Mouse (Mus musculus): ENCODE results near the gene Stap2. TPM values are rescaled to one million over a fixed set of nuclear protein-coding genes. Genes with fewer than 3 reads are reported as not detected.

Stap2 gene
- polyA plus RNA-seq, 1 experiment from 2014 or later = 22.0 TPM

- ATAC-seq (replicated peaks; ENCODE audit: low FRiP score, low read depth) (peak; percentile 94), DNase-seq (ENCODE audit: low spot score) (peak; percentile 98)
- 0 out of 2 replicates have a peak, but pooled peaks cover 2% of the 10 kb centered on the region for H3K36me3 ChIP-seq (ENCODE audit: insufficient read depth, low read length)
- H3K27me3 ChIP-seq (ENCODE audit: insufficient read depth, low read length) = no peaks in the 10 kb centered on the region
- peak within 1 kb of the TSS; percentile 58 for H3K4me2 ChIP-seq (ENCODE audit: low read length)
- H3K9ac ChIP-seq (ENCODE audit: low read depth, low read length) = peak within 1 kb of the TSS; percentile 54
- under 1% methylated on average over 45 of the region's 46 CpGs for WGBS
- peak within 1 kb of the TSS; percentile 47 for H3K4me3 ChIP-seq (replicated peaks; ENCODE audit: low read depth, low read length)
- H3K4me1 ChIP-seq (replicated peaks; ENCODE audit: insufficient read depth, low read length) = peaks cover 10% of the 10 kb centered on the region
- no peaks in the 10 kb centered on the region for H3K9me3 ChIP-seq (replicated peaks; ENCODE audit: low read length)
- peak; percentile 13; the same call in 1 of the 2 replicates for TF ChIP-seq CTCF (IDR thresholded peaks at IDR 0.05; ENCODE audit: low read depth)
- peak within 1 kb of the TSS; percentile 96 for H3K27ac ChIP-seq
Observed at GRCm38 (mm10) chr17:55958918-55959728, 46.3 kb downstream of the Stap2 start, which contains the start of gene Yju2. Yju2 (plus strand) TSS chr17:55959099.

- DNase-seq (ENCODE audit: low spot score) = no peak
- peaks cover 10% of the 10 kb centered on the region for H3K4me1 ChIP-seq (replicated peaks; ENCODE audit: insufficient read depth, low read length)
- no peak for ATAC-seq (replicated peaks; ENCODE audit: low FRiP score, low read depth)
- H3K4me2 ChIP-seq (ENCODE audit: low read length) = peak overlapping the region; percentile 58
- H3K9ac ChIP-seq (ENCODE audit: low read depth, low read length) = peak overlapping the region; percentile 46; the same call in 1 of the 2 replicates
- TF ChIP-seq CTCF (IDR thresholded peaks at IDR 0.05; ENCODE audit: low read depth) = no peak
- no peaks in the 10 kb centered on the region for H3K27me3 ChIP-seq (ENCODE audit: insufficient read depth, low read length)
- peak overlapping the region; percentile 96 for H3K27ac ChIP-seq
- 0 out of 2 replicates have a peak, but pooled peaks cover under 1% of the 10 kb centered on the region for H3K36me3 ChIP-seq (ENCODE audit: insufficient read depth, low read length)
- H3K4me3 ChIP-seq (replicated peaks; ENCODE audit: low read depth, low read length) = peak overlapping the region; percentile 47
- no peaks in the 10 kb centered on the region for H3K9me3 ChIP-seq (replicated peaks; ENCODE audit: low read length)
- 43% methylated on average over 2 of the region's 2 CpGs for WGBS
Observed at GRCm38 (mm10) chr17:55958584-55958886, 46.8 kb downstream of the Stap2 start.

- ATAC-seq (replicated peaks; ENCODE audit: low FRiP score, low read depth) (no peak), DNase-seq (ENCODE audit: low spot score) (no peak)
- Histone ChIP-seq H3K36me3 (ENCODE audit: insufficient read depth, low read length) (no peaks in the 10 kb centered on the region), H3K9ac (ENCODE audit: low read depth, low read length) (peak overlapping the region; percentile 46; the same call in 1 of the 2 replicates), H3K27me3 (ENCODE audit: insufficient read depth, low read length) (no peaks in the 10 kb centered on the region), H3K9me3 (replicated peaks; ENCODE audit: low read length) (no peaks in the 10 kb centered on the region), H3K4me1 (replicated peaks; ENCODE audit: insufficient read depth, low read length) (peaks cover 10% of the 10 kb centered on the region), H3K4me2 (ENCODE audit: low read length) (peak overlapping the region; percentile 58), H3K4me3 (replicated peaks; ENCODE audit: low read depth, low read length) (peak overlapping the region; percentile 47), H3K27ac (peak overlapping the region; percentile 96)
- WGBS = 79% methylated on average over 13 of the region's 13 CpGs
- TF ChIP-seq CTCF (IDR thresholded peaks at IDR 0.05; ENCODE audit: low read depth) = no peak
Observed at GRCm38 (mm10) chr17:55957726-55958583, 47.4 kb downstream of the Stap2 start.

GRCm38 (mm10) chr17:55957168-55957567 lies 48.2 kb downstream of the Stap2 start:
- WGBS = 17% methylated on average over 9 of the region's 9 CpGs
- H3K9me3 ChIP-seq (replicated peaks; ENCODE audit: low read length) = no peaks in the 10 kb centered on the region
- H3K4me1 ChIP-seq (replicated peaks; ENCODE audit: insufficient read depth, low read length) = peaks cover 10% of the 10 kb centered on the region
- DNase-seq (ENCODE audit: low spot score) (peak; percentile 84), ATAC-seq (replicated peaks; ENCODE audit: low FRiP score, low read depth) (no peak; the same call in 1 of the 2 replicates)
- H3K27me3 ChIP-seq (ENCODE audit: insufficient read depth, low read length) = no peaks in the 10 kb centered on the region
- H3K27ac ChIP-seq = no peak overlapping the region
- peak; percentile 87 for TF ChIP-seq CTCF (IDR thresholded peaks at IDR 0.05; ENCODE audit: low read depth)
- H3K4me2 ChIP-seq (ENCODE audit: low read length) = no peak overlapping the region
- no peak overlapping the region for H3K9ac ChIP-seq (ENCODE audit: low read depth, low read length)
- no peaks in the 10 kb centered on the region for H3K36me3 ChIP-seq (ENCODE audit: insufficient read depth, low read length)
- H3K4me3 ChIP-seq (replicated peaks; ENCODE audit: low read depth, low read length) = no peak overlapping the region

- TF ChIP-seq CTCF (IDR thresholded peaks at IDR 0.05; ENCODE audit: low read depth) = no peak
- Histone ChIP-seq H3K27me3 (ENCODE audit: insufficient read depth, low read length) (no peaks in the 10 kb centered on the region), H3K27ac (no peak overlapping the region), H3K9ac (ENCODE audit: low read depth, low read length) (0 out of 2 replicates have a peak overlapping the region, but pooled peaks have one; percentile 14), H3K4me3 (replicated peaks; ENCODE audit: low read depth, low read length) (peak overlapping the region; percentile 28; the same call in 1 of the 2 replicates), H3K4me1 (replicated peaks; ENCODE audit: insufficient read depth, low read length) (peaks cover 10% of the 10 kb centered on the region), H3K4me2 (ENCODE audit: low read length) (peak overlapping the region; percentile 66), H3K9me3 (replicated peaks; ENCODE audit: low read length) (no peaks in the 10 kb centered on the region), H3K36me3 (ENCODE audit: insufficient read depth, low read length) (no peaks in the 10 kb centered on the region)
- DNase-seq (ENCODE audit: low spot score) (no peak), ATAC-seq (replicated peaks; ENCODE audit: low FRiP score, low read depth) (no peak)
- 39% methylated on average over 6 of the region's 6 CpGs for WGBS
Observed at GRCm38 (mm10) chr17:55956591-55956990, 48.8 kb downstream of the Stap2 start.

- no peak for TF ChIP-seq CTCF (IDR thresholded peaks at IDR 0.05; ENCODE audit: low read depth)
- peak; percentile 41 for ATAC-seq (replicated peaks; ENCODE audit: low FRiP score, low read depth)
- Histone ChIP-seq H3K4me2 (ENCODE audit: low read length) (peak overlapping the region; percentile 66), H3K9me3 (replicated peaks; ENCODE audit: low read length) (no peaks in the 10 kb centered on the region), H3K27ac (no peak overlapping the region), H3K4me1 (replicated peaks; ENCODE audit: insufficient read depth, low read length) (peaks cover 10% of the 10 kb centered on the region), H3K27me3 (ENCODE audit: insufficient read depth, low read length) (no peaks in the 10 kb centered on the region), H3K9ac (ENCODE audit: low read depth, low read length) (0 out of 2 replicates have a peak overlapping the region, but pooled peaks have one; percentile 14), H3K4me3 (replicated peaks; ENCODE audit: low read depth, low read length) (peak overlapping the region; percentile 28), H3K36me3 (ENCODE audit: insufficient read depth, low read length) (no peaks in the 10 kb centered on the region)
- WGBS = 4% methylated on average over 21 of the region's 26 CpGs
- peak; percentile 62 for DNase-seq (ENCODE audit: low spot score)
Observed at GRCm38 (mm10) chr17:55956129-55956528, 49.3 kb downstream of the Stap2 start.

All from kidney, postnatal 0 days (tissue).